Mouse (Mus musculus) thymus, adult 2 months (tissue): ENCODE data around the gene E2f2. TPM values are rescaled to one million over a fixed set of nuclear protein-coding genes. Genes with fewer than 3 reads are reported as not detected.

Experiments
- DNase-seq: peaks from one replicate; pipeline ENCODE4 v3.0.0; 2021
- H3K27ac ChIP-seq: fragments of 200-500 bp; 2 replicates; pipeline ENCODE4 v1.5.1; 2012; ENCODE audit warnings: low read length, control low read depth; ENCODE audit not compliant: control insufficient read depth, insufficient read depth
- H3K27me3 ChIP-seq: fragments of 200-500 bp; 2 replicates; pipeline ENCODE4 v1.6.1; 2012; ENCODE audit warnings: mild to moderate bottlenecking, low read length, moderate library complexity, mixed read lengths; ENCODE audit not compliant: control insufficient read depth, insufficient read depth
- H3K36me3 ChIP-seq: fragments of 200-500 bp; 2 replicates; pipeline ENCODE4 v1.6.1; 2012; ENCODE audit warnings: mild to moderate bottlenecking, low read length, moderate library complexity; ENCODE audit not compliant: control insufficient read depth, insufficient read depth
- H3K4me1 ChIP-seq: fragments of 200-500 bp; replicated peaks from 2 replicates; pipeline ENCODE4 v1.6.1; 2012; ENCODE audit warnings: low read length; ENCODE audit not compliant: control insufficient read depth, insufficient read depth
- H3K4me3 ChIP-seq: fragments of 200-500 bp; 2 replicates; pipeline ENCODE4 v1.5.1; 2012; ENCODE audit warnings: mild to moderate bottlenecking, low read length, control low read depth, moderate library complexity; ENCODE audit not compliant: control insufficient read depth, insufficient read depth
- CTCF ChIP-seq: fragments of 200-500 bp; IDR thresholded peaks from 2 replicates; pipeline ENCODE4 v1.5.1; 2012; ENCODE audit warnings: mild to moderate bottlenecking, control low read depth, low read length, moderate library complexity, borderline replicate concordance; ENCODE audit not compliant: control insufficient read depth, poor library complexity, insufficient read depth; ENCODE audit errors: extremely low read depth
- POLR2A ChIP-seq: fragments of 200-500 bp; IDR thresholded peaks from 2 replicates; pipeline ENCODE4 v1.6.1; 2012; ENCODE audit warnings: mild to moderate bottlenecking, low read length, control low read depth, moderate library complexity; ENCODE audit not compliant: control insufficient read depth, poor library complexity, insufficient read depth; ENCODE audit errors: extremely low read depth
- WGBS: fragments of 180-500 bp; shearing (Covaris S2); methylation state at CpG from one replicate; pipeline ENCODE4 v1.1.7; 2018; 5-methylcytosine and 5-hydroxymethylcytosine counted together
- polyA plus RNA-seq: library from polyadenylated mRNA; depleted of rRNA; stranded (reverse); fragments of >200 nt; gene quantifications from 2 replicates; pipeline ENCODE4 v1.2.3, GENCODE M21; 2012

E2f2 gene
- polyA plus RNA-seq, 1 experiment = 164 TPM

GRCm38 (mm10) chr4:136223549-136224239 lies 51.5 kb downstream of the E2f2 start:
- DNase-seq = no peak

GRCm38 (mm10) chr4:136224240-136224559 lies 52.0 kb downstream of the E2f2 start:
- Histone ChIP-seq H3K27me3 (peaks cover 2% of the 10 kb centered on the region; the same call in 1 of the 2 replicates), H3K4me1 (0 out of 2 replicates have a peak, but pooled peaks cover 3% of the 10 kb centered on the region), H3K4me3 (no peak overlapping the region), H3K36me3 (no peaks in the 10 kb centered on the region), H3K27ac (no peak overlapping the region)
- WGBS = 90% methylated on average over 5 of the region's 5 CpGs
- TF ChIP-seq CTCF (no peak), POLR2A (no peak)
- DNase-seq = no peak

More at GRCm38 (mm10) chr4:136223549-136224239, 51.5 kb downstream of the E2f2 start:
- 87% methylated on average over 13 of the region's 13 CpGs for WGBS
- H3K4me3 ChIP-seq = no peak overlapping the region
- no peak overlapping the region for H3K27ac ChIP-seq
- 0 out of 2 replicates have a peak, but pooled peaks cover 3% of the 10 kb centered on the region for H3K4me1 ChIP-seq
- TF ChIP-seq POLR2A (no peak), CTCF (no peak)
- H3K27me3 ChIP-seq = peaks cover 2% of the 10 kb centered on the region; the same call in 1 of the 2 replicates
- no peaks in the 10 kb centered on the region for H3K36me3 ChIP-seq

GRCm38 (mm10) chr4:136224677-136225460 lies 52.7 kb downstream of the E2f2 start:
- no peaks in the 10 kb centered on the region for H3K36me3 ChIP-seq
- H3K4me1 ChIP-seq = 0 out of 2 replicates have a peak, but pooled peaks cover 2% of the 10 kb centered on the region
- no peak overlapping the region for H3K27ac ChIP-seq
- peaks cover 2% of the 10 kb centered on the region; the same call in 1 of the 2 replicates for H3K27me3 ChIP-seq
- no peak for DNase-seq
- WGBS = 70% methylated on average over 23 of the region's 23 CpGs
- H3K4me3 ChIP-seq = no peak overlapping the region
- TF ChIP-seq POLR2A (no peak), CTCF (no peak)

- 85% methylated on average over 7 of the region's 7 CpGs for WGBS
- Histone ChIP-seq H3K4me1 (no peaks in the 10 kb centered on the region), H3K36me3 (no peaks in the 10 kb centered on the region), H3K27ac (no peak overlapping the region), H3K27me3 (no peaks in the 10 kb centered on the region), H3K4me3 (no peak overlapping the region)
- TF ChIP-seq CTCF (no peak), POLR2A (no peak)
- no peak for DNase-seq
These were observed 55.2 kb downstream of the E2f2 start for GRCm38 (mm10) chr4:136227408-136227807.

GRCm38 (mm10) chr4:136228640-136229039 lies 56.4 kb downstream of the E2f2 start:
- no peaks in the 10 kb centered on the region for H3K27me3 ChIP-seq
- no peaks in the 10 kb centered on the region for H3K4me1 ChIP-seq
- TF ChIP-seq POLR2A (no peak), CTCF (no peak)
- no peak for DNase-seq
- H3K4me3 ChIP-seq = no peak overlapping the region
- WGBS = 84% methylated on average over 5 of the region's 5 CpGs
- no peak overlapping the region for H3K27ac ChIP-seq
- no peaks in the 10 kb centered on the region for H3K36me3 ChIP-seq

- no peak for TF ChIP-seq CTCF
- TF ChIP-seq POLR2A = no peak
- Histone ChIP-seq H3K4me1 (no peaks in the 10 kb centered on the region), H3K27ac (no peak overlapping the region), H3K27me3 (no peaks in the 10 kb centered on the region; the same call in 1 of the 2 replicates), H3K4me3 (no peak overlapping the region), H3K36me3 (no peaks in the 10 kb centered on the region)
- 31% methylated on average over 13 of the region's 13 CpGs for WGBS
- no peak for DNase-seq
These were observed 66.5 kb downstream of the E2f2 start for GRCm38 (mm10) chr4:136238669-136239068.

- Histone ChIP-seq H3K27ac (no peak overlapping the region), H3K4me3 (no peak overlapping the region), H3K4me1 (no peaks in the 10 kb centered on the region), H3K27me3 (no peaks in the 10 kb centered on the region; the same call in 1 of the 2 replicates), H3K36me3 (no peaks in the 10 kb centered on the region)
- WGBS = 71% methylated on average over 9 of the region's 9 CpGs
- no peak for TF ChIP-seq CTCF
- no peak for TF ChIP-seq POLR2A
- no peak for DNase-seq
These were observed 66.9 kb downstream of the E2f2 start for GRCm38 (mm10) chr4:136239111-136239510.
